Mouse (Mus musculus): ENCODE measurements around the gene C530008M17Rik. TPM values are rescaled to one million over a fixed set of nuclear protein-coding genes. Genes with fewer than 3 reads are reported as not detected.

C530008M17Rik gene
- polyA plus RNA-seq, 1 experiment from 2014 or later: 58.3 TPM

- Histone ChIP-seq H3K9ac (ENCODE audit: low read depth, low read length) (no peak overlapping the region), H3K27ac (ENCODE audit: low read length) (peak overlapping the region; percentile 56), H3K27me3 (ENCODE audit: control insufficient read depth, insufficient read depth, low read depth, low read length) (no peaks in the 10 kb centered on the region), H3K36me3 (ENCODE audit: control insufficient read depth, insufficient read depth, low read length) (peaks cover 4% of the 10 kb centered on the region; the same call in 1 of the 2 replicates), H3K9me3 (replicated peaks; ENCODE audit: control insufficient read depth, low read length, poor library complexity, severe bottlenecking) (no peaks in the 10 kb centered on the region), H3K4me2 (ENCODE audit: low read length) (no peak overlapping the region), H3K4me3 (ENCODE audit: low read depth, low read length) (no peak overlapping the region), H3K4me1 (ENCODE audit: control insufficient read depth, insufficient read depth, low read length) (peaks cover 13% of the 10 kb centered on the region; the same call in 1 of the 2 replicates)
- peak; percentile 12; the same call in 1 of the 2 replicates for ATAC-seq
- WGBS: 81% methylated on average over 9 of the region's 9 CpGs
Observed at GRCm38 (mm10) chr5:76843851-76844419, 187.6 kb downstream of the C530008M17Rik start.

- H3K4me2 ChIP-seq (ENCODE audit: low read length): peak overlapping the region; percentile 6; the same call in 1 of the 2 replicates
- no peak overlapping the region for H3K4me3 ChIP-seq (ENCODE audit: low read depth, low read length)
- H3K9me3 ChIP-seq (replicated peaks; ENCODE audit: control insufficient read depth, low read length, poor library complexity, severe bottlenecking): no peaks in the 10 kb centered on the region
- H3K4me1 ChIP-seq (ENCODE audit: control insufficient read depth, insufficient read depth, low read length): peaks cover 13% of the 10 kb centered on the region; the same call in 1 of the 2 replicates
- no peak overlapping the region for H3K9ac ChIP-seq (ENCODE audit: low read depth, low read length)
- H3K27me3 ChIP-seq (ENCODE audit: control insufficient read depth, insufficient read depth, low read depth, low read length): no peaks in the 10 kb centered on the region
- H3K27ac ChIP-seq (ENCODE audit: low read length): peak overlapping the region; percentile 56
- ATAC-seq: peak; percentile 55
- peaks cover 6% of the 10 kb centered on the region for H3K36me3 ChIP-seq (ENCODE audit: control insufficient read depth, insufficient read depth, low read length)
- WGBS: 52% methylated on average over 14 of the region's 14 CpGs
Observed at GRCm38 (mm10) chr5:76844618-76845186, 188.4 kb downstream of the C530008M17Rik start.

DNA sequence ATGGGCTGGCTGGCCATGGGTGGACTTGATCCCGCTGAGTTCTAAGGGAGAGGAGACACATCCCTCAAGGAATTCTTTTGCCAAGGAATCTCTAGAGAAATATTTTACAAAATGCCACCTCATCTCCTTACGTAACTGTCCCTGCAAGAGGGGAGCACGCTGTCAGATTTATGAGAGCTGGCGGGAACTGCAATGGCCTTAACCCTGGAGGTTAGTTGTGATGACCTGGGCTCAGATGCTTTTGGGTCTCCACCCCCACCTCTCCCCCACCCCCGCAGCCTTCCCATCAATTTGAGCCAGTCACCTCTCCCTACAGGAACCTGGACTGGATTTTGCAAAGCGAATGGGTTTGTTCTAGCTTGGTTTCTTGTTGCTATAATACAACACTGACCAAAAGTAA lies 190.8 kb downstream of the C530008M17Rik start:
- 94% methylated on average over 6 of the region's 6 CpGs for WGBS
- ATAC-seq: no peak
- H3K27me3 ChIP-seq (ENCODE audit: control insufficient read depth, insufficient read depth, low read depth, low read length): no peaks in the 10 kb centered on the region
- no peak overlapping the region for H3K27ac ChIP-seq (ENCODE audit: low read length)
- H3K4me3 ChIP-seq (ENCODE audit: low read depth, low read length): no peak overlapping the region
- peaks cover 7% of the 10 kb centered on the region for H3K36me3 ChIP-seq (ENCODE audit: control insufficient read depth, insufficient read depth, low read length)
- no peak overlapping the region for H3K9ac ChIP-seq (ENCODE audit: low read depth, low read length)
- no peak overlapping the region for H3K4me2 ChIP-seq (ENCODE audit: low read length)
- no peaks in the 10 kb centered on the region for H3K9me3 ChIP-seq (replicated peaks; ENCODE audit: control insufficient read depth, low read length, poor library complexity, severe bottlenecking)
- H3K4me1 ChIP-seq (ENCODE audit: control insufficient read depth, insufficient read depth, low read length): peaks cover 19% of the 10 kb centered on the region

- Histone ChIP-seq H3K9ac (ENCODE audit: low read depth, low read length) (no peak overlapping the region), H3K4me3 (ENCODE audit: low read depth, low read length) (no peak overlapping the region), H3K27me3 (ENCODE audit: control insufficient read depth, insufficient read depth, low read depth, low read length) (peaks cover 5% of the 10 kb centered on the region), H3K4me2 (ENCODE audit: low read length) (no peak overlapping the region), H3K27ac (ENCODE audit: low read length) (no peak overlapping the region; the same call in 1 of the 2 replicates), H3K36me3 (ENCODE audit: control insufficient read depth, insufficient read depth, low read length) (peaks cover 12% of the 10 kb centered on the region), H3K4me1 (ENCODE audit: control insufficient read depth, insufficient read depth, low read length) (peaks cover 6% of the 10 kb centered on the region), H3K9me3 (replicated peaks; ENCODE audit: control insufficient read depth, low read length, poor library complexity, severe bottlenecking) (no peaks in the 10 kb centered on the region)
- WGBS: 82% methylated on average over 4 of the region's 4 CpGs
- ATAC-seq: no peak
Observed at GRCm38 (mm10) chr5:76851316-76851715, 195.0 kb downstream of the C530008M17Rik start.

- 9% methylated on average over 10 of the region's 10 CpGs for WGBS
- H3K9me3 ChIP-seq (replicated peaks; ENCODE audit: control insufficient read depth, low read length, poor library complexity, severe bottlenecking): no peaks in the 10 kb centered on the region
Observed at GRCm38 (mm10) chr5:76853549-76853948, 197.2 kb downstream of the C530008M17Rik start.

GRCm38 (mm10) chr5:76855829-76856600 lies 199.7 kb downstream of the C530008M17Rik start:
- 27% methylated on average over 25 of the region's 25 CpGs for WGBS
- H3K27ac ChIP-seq (ENCODE audit: low read length): no peak overlapping the region
- peaks cover 5% of the 10 kb centered on the region for H3K27me3 ChIP-seq (ENCODE audit: control insufficient read depth, insufficient read depth, low read depth, low read length)
- no peaks in the 10 kb centered on the region for H3K9me3 ChIP-seq (replicated peaks; ENCODE audit: control insufficient read depth, low read length, poor library complexity, severe bottlenecking)
- peaks cover 12% of the 10 kb centered on the region; the same call in 1 of the 2 replicates for H3K36me3 ChIP-seq (ENCODE audit: control insufficient read depth, insufficient read depth, low read length)
- peaks cover 7% of the 10 kb centered on the region for H3K4me1 ChIP-seq (ENCODE audit: control insufficient read depth, insufficient read depth, low read length)
- no peak overlapping the region for H3K9ac ChIP-seq (ENCODE audit: low read depth, low read length)
- H3K4me3 ChIP-seq (ENCODE audit: low read depth, low read length): no peak overlapping the region
- H3K4me2 ChIP-seq (ENCODE audit: low read length): peak overlapping the region; percentile 16; the same call in 1 of the 2 replicates
- ATAC-seq: no peak

More at GRCm38 (mm10) chr5:76853549-76853948, 197.2 kb downstream of the C530008M17Rik start:
- H3K27me3 ChIP-seq (ENCODE audit: control insufficient read depth, insufficient read depth, low read depth, low read length): peaks cover 5% of the 10 kb centered on the region
- ATAC-seq: peak; percentile 86
- no peak overlapping the region for H3K4me2 ChIP-seq (ENCODE audit: low read length)
- H3K4me3 ChIP-seq (ENCODE audit: low read depth, low read length): no peak overlapping the region
- H3K36me3 ChIP-seq (ENCODE audit: control insufficient read depth, insufficient read depth, low read length): peaks cover 12% of the 10 kb centered on the region
- H3K27ac ChIP-seq (ENCODE audit: low read length): no peak overlapping the region
- peaks cover 10% of the 10 kb centered on the region for H3K4me1 ChIP-seq (ENCODE audit: control insufficient read depth, insufficient read depth, low read length)
- H3K9ac ChIP-seq (ENCODE audit: low read depth, low read length): no peak overlapping the region

GRCm38 (mm10) chr5:76857103-76858015 lies 201.0 kb downstream of the C530008M17Rik start:
- peaks cover 12% of the 10 kb centered on the region; the same call in 1 of the 2 replicates for H3K36me3 ChIP-seq (ENCODE audit: control insufficient read depth, insufficient read depth, low read length)
- H3K9ac ChIP-seq (ENCODE audit: low read depth, low read length): no peak overlapping the region
- peak overlapping the region; percentile 21 for H3K4me3 ChIP-seq (ENCODE audit: low read depth, low read length)
- H3K4me2 ChIP-seq (ENCODE audit: low read length): peak overlapping the region; percentile 16
- peaks cover 4% of the 10 kb centered on the region; the same call in 1 of the 2 replicates for H3K4me1 ChIP-seq (ENCODE audit: control insufficient read depth, insufficient read depth, low read length)
- ATAC-seq: no peak
- peaks cover 5% of the 10 kb centered on the region for H3K27me3 ChIP-seq (ENCODE audit: control insufficient read depth, insufficient read depth, low read depth, low read length)
- H3K9me3 ChIP-seq (replicated peaks; ENCODE audit: control insufficient read depth, low read length, poor library complexity, severe bottlenecking): no peaks in the 10 kb centered on the region
- WGBS: 27% methylated on average over 62 of the region's 62 CpGs
- no peak overlapping the region for H3K27ac ChIP-seq (ENCODE audit: low read length)

- H3K4me2 ChIP-seq (ENCODE audit: low read length): no peak overlapping the region
Observed at GRCm38 (mm10) chr5:76858444-76858843, 202.1 kb downstream of the C530008M17Rik start.

More at GRCm38 (mm10) chr5:76858444-76858843, 202.1 kb downstream of the C530008M17Rik start:
- 81% methylated on average over 13 of the region's 13 CpGs for WGBS
- Histone ChIP-seq H3K36me3 (ENCODE audit: control insufficient read depth, insufficient read depth, low read length) (peaks cover 12% of the 10 kb centered on the region; the same call in 1 of the 2 replicates), H3K27ac (ENCODE audit: low read length) (no peak overlapping the region), H3K4me3 (ENCODE audit: low read depth, low read length) (no peak overlapping the region), H3K4me1 (ENCODE audit: control insufficient read depth, insufficient read depth, low read length) (peaks cover 4% of the 10 kb centered on the region; the same call in 1 of the 2 replicates), H3K9ac (ENCODE audit: low read depth, low read length) (no peak overlapping the region), H3K9me3 (replicated peaks; ENCODE audit: control insufficient read depth, low read length, poor library complexity, severe bottlenecking) (no peaks in the 10 kb centered on the region), H3K27me3 (ENCODE audit: control insufficient read depth, insufficient read depth, low read depth, low read length) (peaks cover 5% of the 10 kb centered on the region)
- no peak for ATAC-seq
